Mouse (Mus musculus) heart, adult 8-10 months (tissue): ENCODE measurements around the gene Zfp326. TPM values are rescaled to one million over a fixed set of nuclear protein-coding genes. Genes with fewer than 3 reads are reported as not detected.
"Not testable (repeated sequence)": the region's sequence is repeated elsewhere in the genome, so short reads cannot be mapped to it uniquely, and the experiment has no call there.

Experiments used
- DNase-seq: peaks from one replicate; pipeline ENCODE4 v3.0.0; 2022; ENCODE audit warnings: low spot score
- total RNA-seq, 4 experiments: library from RNA; stranded (reverse); gene quantifications; 2 replicates each; pipeline ENCODE4 v1.2.4; 2022

Gene Zfp326
- 10 to 100 TPM in 3 of 4 experiments, 1 to 10 TPM in 1; 10.0 to 15.6 (median 11.0) TPM for total RNA-seq

DNA sequence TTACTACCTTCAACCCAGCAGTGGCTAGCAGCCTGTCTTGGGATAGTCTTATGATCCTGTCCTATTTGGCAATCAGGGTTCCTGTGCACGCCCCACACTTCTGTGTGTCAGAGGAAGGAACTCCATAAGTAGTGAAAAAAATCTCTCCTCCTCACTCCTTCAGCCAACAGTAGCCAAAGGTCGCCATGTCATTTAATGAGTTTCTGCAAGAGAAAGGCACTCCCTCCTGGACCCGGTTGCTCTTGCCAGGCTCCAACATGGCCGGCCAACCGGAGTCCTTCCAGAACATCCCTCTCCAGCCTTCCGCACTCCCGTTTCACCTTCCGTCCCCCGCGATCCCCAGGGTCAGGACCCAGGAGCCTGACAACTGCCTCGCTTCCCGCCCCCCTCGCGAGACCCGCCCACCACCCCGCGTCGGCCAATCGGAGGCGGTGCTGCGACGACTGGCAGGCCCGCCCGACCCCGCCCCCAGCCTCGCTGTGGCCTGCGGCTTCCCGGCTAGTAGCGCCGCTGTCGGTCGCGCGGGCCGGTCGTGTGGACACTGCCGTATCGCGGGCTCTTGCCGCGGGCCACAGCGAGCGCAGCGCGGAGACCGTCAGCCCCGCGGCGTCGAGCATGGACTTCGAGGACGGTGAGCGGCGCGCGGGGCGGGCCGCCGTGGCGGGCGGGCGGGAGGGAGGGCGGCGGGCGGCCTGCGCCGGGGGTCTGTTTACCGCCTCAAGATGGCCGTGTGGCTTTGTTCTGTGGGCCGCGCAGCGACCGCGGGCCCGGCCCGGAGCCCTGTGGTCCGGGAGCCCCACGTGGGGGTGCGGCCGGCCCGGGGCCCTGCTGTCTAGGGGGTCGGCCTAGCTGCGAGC, at the start of gene Zfp326:
Zfp326 (plus strand) TSS at position 498 of the 857 bp plus-strand sequence.
- DNase-seq = peak; percentile 89

DNA sequence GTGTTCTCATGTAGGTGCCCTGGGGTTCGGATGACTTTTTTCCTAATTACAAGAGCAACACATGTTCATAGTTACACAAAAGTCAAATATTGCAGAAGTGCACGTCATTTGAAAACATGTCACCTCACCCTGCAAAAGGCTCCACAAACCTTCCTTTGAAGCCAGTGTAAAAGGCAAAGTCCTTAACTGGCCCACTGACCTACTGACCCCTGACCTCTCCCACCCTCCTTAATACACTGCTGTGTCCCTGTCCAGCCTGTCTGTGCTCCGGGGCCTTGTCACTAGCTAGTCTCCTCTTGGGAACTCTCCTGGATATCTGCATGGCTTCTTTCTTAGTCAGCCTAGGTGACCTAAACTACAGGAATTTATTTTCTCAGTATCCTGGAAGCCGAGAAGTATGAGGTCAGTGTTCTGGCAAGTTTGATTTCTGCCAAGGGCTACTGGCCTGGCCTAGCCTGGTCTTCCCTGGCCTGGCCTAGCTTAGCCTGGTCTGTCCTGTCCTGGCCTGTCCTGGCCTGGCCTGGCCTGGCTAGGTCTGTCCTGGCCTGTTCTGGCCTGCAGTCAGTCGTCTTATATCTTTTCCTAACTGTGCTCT, 49.4 kb upstream of the Zfp326 start:
- DNase-seq = no peak

DNA sequence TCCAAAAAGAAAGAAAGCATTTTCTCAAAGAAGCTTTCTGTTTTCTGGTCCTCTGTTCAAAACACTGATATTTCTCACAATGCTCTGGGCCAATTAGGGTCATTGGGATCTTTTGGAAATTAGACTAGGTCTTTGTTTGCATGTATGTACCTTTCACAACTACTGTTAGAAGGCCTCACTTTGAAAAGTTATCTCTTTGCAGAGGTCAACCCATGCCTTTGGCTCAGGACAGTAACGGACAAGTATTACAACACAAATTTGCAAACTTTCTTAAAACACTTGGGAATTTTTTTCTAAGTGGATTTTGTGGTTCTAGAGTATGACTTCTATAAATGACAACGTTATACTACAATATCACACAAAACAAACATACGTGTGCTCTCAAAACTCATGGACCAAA, 48.3 kb upstream of the Zfp326 start:
- no peak for DNase-seq

DNA sequence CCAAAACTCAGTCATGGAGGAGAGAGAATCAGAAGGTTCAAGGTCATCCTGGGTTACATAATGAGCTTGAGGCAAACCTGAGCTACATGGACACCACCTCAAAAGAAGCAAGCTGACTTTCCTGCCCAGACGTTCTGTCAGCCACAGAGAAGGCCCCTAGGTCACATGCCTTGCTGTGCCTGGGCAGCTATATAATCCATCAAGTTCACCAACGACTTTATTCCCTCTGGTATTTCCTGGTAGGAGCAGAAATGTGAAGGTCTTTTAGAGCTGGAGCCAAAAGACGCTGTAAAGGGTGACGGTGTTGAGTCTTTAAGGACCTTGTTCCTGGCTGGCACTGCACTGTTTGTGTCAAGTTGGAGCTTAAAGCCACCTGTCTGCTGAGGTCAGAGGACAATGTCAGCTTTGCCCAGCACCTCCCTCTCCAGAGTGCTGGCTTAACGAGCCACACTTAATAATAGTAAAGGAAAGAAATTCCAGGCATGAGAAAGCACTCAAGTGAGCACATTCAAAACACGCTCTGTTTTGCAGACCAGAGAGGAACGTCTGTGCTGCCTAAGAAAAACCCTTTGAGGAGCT, 47.3 kb upstream of the Zfp326 start:
- no peak for DNase-seq

DNA sequence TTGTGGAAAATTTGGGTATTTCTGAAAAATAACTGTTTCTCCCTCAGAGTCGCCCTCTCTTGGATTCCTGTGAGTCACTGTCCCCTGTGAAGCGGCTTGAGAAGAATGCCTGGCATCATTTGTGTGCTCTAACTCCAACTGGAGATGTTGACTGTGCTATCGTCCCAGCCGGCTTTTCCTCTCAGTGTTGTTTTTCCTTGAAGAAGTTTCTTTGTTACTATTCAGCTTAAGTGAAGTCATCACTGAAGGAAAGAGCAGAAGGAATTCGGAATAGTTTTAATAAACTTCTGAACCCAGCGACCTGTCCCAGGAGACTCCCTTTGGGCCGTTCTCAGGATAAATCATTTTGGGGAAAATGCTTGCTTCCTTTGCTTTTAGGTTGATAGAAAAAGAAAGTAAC, 44.2 kb upstream of the Zfp326 start:
- peak; percentile 50 for DNase-seq

DNA sequence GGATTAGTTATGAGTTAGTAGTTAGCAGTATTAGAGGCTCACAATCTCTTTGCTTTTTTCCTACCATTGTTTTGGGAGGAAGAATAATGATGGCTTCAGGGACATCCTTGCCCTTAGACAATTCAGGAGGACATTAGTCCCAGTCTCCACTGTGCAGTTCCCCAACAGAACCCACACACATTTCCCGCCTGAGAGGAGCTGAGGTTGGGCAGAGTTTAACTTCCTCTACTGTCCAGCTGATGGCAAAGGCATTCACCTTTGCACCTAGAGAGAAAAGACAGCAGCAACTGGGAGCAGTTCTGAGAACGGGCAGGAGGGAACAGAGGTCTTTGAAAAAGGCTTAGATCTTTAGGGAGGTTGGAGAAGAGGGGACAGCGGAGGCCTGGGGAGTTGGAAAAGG, 42.4 kb upstream of the Zfp326 start:
- no peak for DNase-seq

DNA sequence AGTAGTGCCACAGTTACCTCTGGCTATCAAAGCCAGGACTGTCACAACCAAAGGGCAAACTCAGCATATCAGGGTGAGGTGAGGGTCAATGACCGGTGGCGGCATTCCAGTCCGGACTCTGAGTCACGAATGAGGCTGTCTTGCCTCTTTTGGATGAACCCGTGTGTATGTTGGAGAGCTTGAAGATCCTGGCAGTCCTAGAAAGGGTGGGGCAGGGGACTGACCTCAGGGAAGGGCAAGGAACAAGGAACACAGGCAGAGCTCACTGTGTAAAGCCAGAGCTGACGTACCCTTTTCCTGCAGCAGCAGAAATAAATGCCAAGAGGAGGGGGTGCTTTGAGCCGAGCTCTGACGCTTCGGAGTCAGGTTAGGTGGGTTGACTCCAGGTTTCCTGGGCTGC, 40.4 kb upstream of the Zfp326 start:
- peak; percentile 60 for DNase-seq

DNA sequence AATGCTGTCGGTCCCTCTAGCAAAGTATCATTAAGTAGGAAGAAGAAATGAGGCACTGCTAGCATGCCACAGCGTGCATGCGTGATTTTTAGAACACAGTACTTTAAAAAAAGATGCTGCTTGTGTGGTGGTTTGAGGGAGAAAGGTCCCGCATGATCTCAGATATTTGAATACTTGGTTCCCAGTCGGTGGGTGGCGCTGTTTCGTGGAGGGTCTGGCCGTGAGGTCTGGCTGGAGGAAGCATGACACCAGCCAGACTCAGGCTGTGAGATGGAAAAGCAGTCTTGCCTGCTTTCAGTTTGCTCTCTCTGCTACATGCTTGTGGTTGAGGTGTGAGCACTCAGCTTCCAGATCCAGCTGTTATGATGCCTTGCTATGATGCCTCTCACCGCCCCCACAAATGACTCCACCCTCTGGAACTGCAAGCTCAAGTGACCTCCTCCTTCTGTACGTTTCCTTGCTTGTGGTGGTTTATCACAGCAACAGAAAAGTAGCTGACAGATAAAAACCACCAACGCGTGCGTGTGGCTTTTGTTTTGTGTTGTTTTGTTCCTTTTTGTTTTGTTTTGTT, 36.5 kb upstream of the Zfp326 start:
- DNase-seq = no peak

DNA sequence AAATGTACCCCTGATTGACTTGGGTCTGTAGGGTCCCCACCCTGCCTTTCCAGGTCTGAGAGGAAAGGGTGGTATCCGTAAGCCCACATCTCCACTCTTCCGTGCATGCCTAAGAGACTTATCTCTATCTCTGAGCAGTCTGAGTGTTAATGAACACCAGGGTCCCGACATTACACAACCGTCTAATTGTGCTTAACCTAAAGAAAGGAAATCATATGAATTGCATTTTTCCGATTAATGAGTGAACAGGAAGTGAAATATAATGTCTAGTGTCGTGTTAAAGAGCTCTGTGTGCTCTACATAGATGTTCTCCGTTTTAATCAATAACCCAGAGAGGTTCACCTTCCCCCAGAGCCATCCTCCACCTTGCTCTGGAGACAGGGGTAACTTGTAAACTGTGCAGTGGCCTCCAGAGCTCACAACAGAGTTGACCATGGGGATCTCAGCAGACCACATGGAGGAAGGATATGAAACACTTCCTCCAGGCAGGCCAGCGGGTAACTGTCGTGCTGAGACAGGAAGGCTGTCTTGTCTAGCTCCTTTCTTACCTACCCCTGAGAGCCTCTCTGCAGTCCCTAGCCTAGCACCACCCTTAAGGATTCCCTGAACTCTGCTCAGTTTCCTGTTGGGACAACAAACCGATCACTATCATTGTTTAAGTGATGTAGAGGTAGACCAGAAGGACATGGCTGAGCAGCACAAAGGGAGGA, 32.2 kb upstream of the Zfp326 start:
- no peak for DNase-seq

DNA sequence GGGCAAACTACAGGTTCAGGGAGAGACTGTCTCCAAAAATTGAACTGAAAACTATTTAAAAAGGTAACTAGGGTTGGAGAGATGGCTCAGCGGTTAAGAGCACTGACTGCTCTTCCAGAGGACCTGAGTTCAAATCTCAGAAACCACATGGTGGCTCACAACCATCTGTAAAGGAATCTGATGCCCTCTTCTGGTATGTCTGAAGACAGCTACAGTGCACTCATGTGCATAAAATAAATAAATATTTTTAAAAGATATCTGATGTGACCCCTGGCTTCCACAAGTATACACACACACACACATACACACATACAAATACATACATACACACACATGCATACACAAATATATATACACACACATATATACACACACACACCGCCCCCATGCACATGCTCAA, 31.3 kb upstream of the Zfp326 start:
- DNase-seq = no peak

DNA sequence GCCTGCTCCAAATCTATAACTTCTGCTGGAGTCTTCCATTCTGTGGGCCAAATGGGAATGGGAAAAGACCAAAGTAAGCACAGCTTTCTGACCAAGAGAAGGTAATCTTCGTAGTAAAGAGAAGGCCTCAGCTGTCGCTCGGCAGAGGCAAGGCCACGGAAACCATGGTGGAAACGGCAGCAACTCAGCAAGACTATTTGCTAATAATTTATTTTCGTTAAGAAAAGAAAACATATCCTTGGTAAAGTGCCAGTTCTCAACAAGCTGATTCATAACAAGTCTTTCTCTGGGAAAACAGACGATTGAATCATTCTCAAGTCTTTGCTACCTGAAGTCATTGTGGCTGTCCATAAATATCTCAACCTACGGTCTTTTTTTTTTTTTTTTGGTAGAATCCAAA, 28.6 kb upstream of the Zfp326 start:
- no peak for DNase-seq

DNA sequence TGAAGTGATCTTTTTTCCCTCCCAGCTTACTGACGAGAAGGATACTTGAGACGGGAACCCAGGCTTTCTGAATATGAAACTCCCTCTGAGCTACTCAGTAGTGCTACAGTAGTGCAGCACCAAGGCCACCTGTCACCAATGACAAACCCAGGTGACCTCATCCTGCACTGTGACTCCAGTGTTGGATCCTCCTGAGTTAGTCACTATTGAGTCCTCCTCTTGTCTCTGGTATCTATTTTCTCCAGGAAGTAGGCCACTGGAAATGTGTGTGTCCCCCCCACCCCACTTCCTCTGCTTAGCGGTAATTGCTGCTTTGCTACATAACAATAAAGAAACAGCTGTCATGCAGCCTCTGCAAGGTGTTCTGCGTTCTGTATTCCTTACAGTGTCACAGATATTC, 27.1 kb upstream of the Zfp326 start:
- no peak for DNase-seq

DNA sequence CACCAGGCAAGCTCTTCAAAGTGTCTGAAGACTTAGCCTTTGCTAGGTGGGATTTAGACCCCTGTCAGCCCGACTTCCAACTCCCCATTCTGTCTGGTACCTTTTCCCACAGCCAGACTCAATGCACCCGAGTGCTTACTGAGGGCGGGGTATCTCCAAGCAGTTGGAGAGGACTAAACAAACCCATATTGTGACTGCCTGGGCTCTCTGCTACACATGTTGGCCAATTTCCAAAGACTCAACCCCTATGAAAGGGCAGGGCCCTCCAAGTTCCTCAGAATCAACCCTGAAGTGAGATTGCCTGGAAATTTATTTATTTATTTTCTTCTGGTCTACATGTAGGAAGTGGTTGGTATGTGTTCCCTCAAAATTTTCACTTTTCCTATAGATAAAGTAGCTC, 26.7 kb upstream of the Zfp326 start:
- no peak for DNase-seq

DNA sequence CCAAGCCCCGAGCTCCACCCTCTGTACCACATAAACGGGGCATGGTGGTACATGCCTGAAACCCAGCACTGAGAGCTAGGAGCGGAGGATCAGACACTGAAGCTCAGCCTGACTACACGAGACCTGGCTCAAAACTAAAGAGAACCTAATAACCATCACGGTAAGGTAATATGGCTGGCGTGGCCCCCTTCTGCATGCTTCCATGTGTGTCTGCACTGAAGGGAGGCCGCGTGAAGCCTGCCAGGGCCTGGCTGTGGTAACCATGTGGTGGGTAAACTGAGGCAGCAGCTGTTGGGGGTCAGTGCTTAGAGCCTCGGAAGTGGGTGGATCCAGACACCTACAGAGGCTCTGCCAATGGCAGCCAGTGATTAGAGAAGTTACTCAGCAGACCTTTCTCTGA, 23.1 kb upstream of the Zfp326 start:
- no peak for DNase-seq

DNA sequence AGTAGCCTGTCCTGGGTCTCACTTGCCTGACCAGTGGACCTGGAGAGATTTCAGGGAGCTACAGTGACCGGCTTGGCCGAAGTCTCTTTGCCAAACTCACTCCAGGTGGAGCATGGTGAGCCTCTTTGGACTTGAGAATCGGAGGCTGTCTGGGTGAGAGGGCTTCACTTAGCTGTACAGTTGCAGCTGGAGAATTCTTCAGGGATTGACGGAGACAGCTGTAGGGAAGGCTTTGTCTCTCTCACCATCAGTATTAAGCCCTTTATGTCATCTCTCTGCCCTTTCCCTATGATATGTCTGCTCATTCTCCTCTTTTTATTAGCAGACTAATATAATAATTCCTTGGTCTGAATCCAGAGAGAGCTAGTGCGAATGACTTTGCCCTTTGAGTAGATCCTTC, 18.9 kb upstream of the Zfp326 start:
- DNase-seq = no peak

DNA sequence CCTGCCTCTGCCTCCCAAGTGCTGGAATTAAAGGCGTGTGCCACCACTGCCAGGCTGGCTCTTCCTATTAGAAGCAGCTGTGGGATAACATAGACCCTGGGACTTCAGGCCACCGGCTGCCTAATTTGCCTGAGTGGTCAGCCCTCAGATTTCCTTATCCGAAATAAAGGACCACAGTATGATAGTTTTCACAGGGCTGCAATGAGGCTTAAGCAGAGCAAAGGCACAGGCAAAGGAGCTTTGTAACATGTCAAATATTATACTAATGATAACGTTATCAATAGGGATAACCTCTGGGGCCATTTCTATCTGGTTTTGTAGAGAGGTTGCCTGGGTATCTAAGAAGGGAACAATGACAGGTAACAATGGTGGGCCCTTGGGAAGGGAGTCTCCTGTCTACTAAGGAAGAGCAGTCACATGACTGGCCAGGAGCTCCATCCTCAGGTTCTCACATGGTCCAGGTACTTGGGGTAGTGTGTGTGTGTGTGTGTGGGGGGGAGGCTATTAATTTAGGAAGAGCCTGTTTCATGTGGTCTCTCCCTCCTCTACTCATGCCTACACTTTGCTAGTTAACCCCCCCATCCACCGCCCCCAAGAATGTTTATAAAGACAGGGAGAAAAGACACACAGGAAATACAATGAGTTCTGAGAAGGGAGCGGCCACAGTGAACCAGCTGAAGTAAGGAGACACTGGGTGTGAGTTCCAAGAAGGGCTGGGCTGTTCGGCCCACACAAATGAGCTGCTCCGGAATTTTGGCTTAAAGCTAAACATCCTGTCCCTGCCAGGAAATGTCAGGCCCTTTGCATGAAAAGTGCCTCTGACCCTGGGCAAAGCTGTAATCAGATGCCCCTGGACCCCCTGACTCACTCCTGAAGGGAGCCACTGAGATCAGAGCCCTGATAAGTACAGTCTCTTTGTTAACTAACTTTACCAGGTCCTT, 17.3 kb upstream of the Zfp326 start:
- peak; percentile 42 for DNase-seq

DNA sequence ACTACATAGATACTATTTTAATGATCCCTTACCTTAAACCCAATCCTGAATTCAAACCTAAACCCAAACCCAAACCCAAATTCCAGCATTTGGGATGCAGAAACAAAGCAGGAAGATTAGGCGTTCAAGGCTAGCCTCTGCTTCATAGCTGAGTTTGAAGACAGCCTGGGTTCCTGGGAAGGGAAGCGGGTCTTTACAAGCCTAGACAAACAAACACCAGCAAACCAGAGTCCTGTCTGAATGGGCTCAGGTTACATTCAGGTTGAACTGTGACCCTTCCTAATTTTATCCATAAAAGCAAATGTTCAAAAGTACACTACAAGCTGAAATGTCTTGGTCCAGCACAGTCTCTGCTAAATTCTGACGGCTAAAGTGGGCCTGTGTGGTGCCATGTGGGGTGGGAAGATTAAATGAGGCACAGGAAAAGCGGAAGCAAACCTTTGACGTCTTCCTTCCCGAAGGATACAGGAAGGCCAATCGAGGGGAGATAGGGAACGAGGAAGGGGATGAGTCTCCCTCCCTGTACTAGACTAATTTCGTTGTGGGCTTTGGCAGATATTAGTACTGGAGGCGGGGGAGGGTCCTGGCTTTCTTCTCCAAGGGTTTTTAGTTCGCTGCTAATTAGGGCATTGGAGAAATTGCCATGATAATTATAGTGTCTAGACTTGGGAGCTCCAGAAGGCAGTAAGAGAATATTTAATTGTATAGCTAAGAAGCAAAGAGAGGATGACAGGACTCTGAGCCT, 16.5 kb upstream of the Zfp326 start:
- DNase-seq = no peak

DNA sequence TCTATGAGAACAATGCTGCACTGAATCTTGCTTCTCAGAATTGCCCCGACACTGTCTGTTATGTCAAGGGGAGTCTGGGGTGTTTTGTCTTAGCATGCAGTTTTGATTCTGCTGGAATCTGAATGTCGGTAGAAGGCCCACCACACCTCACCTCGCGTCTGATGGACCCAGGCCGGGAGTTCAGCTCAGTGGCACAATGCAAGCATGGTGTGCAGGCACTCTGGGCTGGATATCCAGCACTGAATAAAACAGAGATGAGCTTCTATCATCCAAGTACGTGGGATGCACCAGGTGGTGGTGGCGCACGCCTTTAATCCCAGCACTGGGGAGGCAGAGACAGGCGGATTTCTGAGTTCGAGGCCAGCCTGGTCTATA, 15.9 kb upstream of the Zfp326 start:
- no peak for DNase-seq

DNA sequence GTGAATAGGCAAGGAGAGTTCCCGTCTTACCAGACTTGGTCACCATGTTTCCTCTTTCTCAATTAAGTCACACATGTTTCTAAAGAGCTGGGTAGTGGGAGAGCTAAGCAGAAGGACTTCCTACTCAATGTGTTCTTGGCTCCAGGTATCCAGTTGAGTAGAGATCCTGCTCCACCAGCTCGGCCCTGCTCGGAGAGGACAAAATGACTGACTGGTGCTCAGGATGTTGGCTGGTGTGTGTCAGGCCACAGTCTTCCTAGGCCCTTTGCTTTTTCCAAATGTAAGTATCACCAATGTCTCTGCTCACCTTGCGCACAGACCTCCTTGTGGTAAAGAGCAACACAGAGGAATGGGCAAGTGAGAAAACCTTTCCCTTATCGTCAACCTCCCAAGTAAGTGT, 14.7 kb upstream of the Zfp326 start:
- no peak for DNase-seq

DNA sequence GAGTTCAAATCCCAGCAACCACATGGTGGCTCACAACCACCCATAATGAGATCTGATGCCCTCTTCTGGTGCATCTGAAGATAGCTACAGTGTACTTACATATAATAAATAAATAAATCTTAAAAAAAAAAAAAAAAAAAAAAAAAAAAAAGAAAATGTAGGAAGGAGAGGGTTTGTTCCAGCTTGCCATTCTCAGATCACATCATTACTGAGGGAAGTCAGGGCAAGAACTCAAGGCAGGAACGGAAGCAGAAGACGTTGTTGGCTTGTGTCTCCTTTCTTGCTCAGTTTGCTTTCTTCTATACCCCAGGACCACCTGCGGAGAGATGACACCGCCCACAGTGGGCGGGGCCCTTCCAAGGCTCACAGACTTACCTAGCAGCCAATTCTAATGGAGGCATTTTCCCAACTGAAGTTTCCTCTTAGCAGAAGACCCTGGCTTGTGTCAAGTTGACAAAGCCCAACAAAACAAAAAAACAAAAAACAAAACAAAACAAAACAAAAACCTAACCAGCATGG, 11.2 kb upstream of the Zfp326 start:
- DNase-seq = not testable (repeated sequence)
